Mouse (Mus musculus) gastrocnemius, adult 2 months (tissue): ENCODE measurements around the gene Ralgps1. TPM values are rescaled to one million over a fixed set of nuclear protein-coding genes. Genes with fewer than 3 reads are reported as not detected.

Source experiments
- DNase-seq: peaks from one replicate; pipeline ENCODE4 v3.0.0; 2022
- H3K27ac ChIP-seq: fragments of 200-600 bp; 2 replicates; pipeline ENCODE4 v1.8.1; 2022; ENCODE audit warnings: mild to moderate bottlenecking
- H3K4me3 ChIP-seq: fragments of 200-600 bp; 2 replicates; pipeline ENCODE4 v1.8.1; 2022; ENCODE audit warnings: mild to moderate bottlenecking, moderate library complexity
- CTCF ChIP-seq: fragments of 200-600 bp; IDR thresholded peaks from 2 replicates; pipeline ENCODE4 v1.8.1; 2022; ENCODE audit warnings: antibody characterized with exemption, mild to moderate bottlenecking, moderate library complexity
- intact Hi-C: fragments of 180-260 bp; cut with DNase I; formaldehyde crosslinking; loops from one replicate; pipeline ENCODE4 v1.15.1; 2025
- total RNA-seq, 2 experiments: library from RNA; stranded (reverse); gene quantifications; 2 replicates each; pipeline ENCODE4 v1.2.3; 2021

The Ralgps1 gene
- total RNA-seq, 2 experiments from 2014 or later = 2.5 to 3.1 TPM

- Histone ChIP-seq H3K27ac (peak overlapping the region; percentile 78), H3K4me3 (no peak overlapping the region)
- intact Hi-C loops = no loop called here
- no peak for DNase-seq
- no peak for TF ChIP-seq CTCF
These were observed 164.2 kb downstream of the Ralgps1 start for GRCm38 (mm10) chr2:33207069-33207468.

- H3K4me3 ChIP-seq = no peak overlapping the region
- intact Hi-C loops = no loop called here
- H3K27ac ChIP-seq = peak overlapping the region; percentile 78
- TF ChIP-seq CTCF = no peak
- DNase-seq = no peak
These were observed 165.3 kb downstream of the Ralgps1 start for GRCm38 (mm10) chr2:33205939-33206525.

GRCm38 (mm10) chr2:33204980-33205379 is 166.3 kb downstream of the Ralgps1 start:
- intact Hi-C loops = loop anchor here (5.0 kb wide), 1 partner anchor 43 kb away; no protein-coding TSS in a partner anchor
- peak overlapping the region; percentile 78 for H3K27ac ChIP-seq
- no peak for TF ChIP-seq CTCF
- H3K4me3 ChIP-seq = no peak overlapping the region
- no peak for DNase-seq

- peak; percentile 71 for DNase-seq
- Histone ChIP-seq H3K4me3 (peak overlapping the region; percentile 9; the same call in 1 of the 2 replicates), H3K27ac (peak overlapping the region; percentile 78)
- TF ChIP-seq CTCF = no peak
- intact Hi-C loops = loop anchor here (5.0 kb wide), 1 partner anchor 41 kb away; no protein-coding TSS in a partner anchor
These were observed 168.0 kb downstream of the Ralgps1 start for GRCm38 (mm10) chr2:33203284-33203683.

- intact Hi-C loops = loop anchor here (5.0 kb wide), 1 partner anchor 38 kb away; no protein-coding TSS in a partner anchor
- no peak for TF ChIP-seq CTCF
- H3K4me3 ChIP-seq = no peak overlapping the region
These were observed 170.8 kb downstream of the Ralgps1 start for GRCm38 (mm10) chr2:33200368-33201068.

GRCm38 (mm10) chr2:33189976-33190375 is 181.3 kb downstream of the Ralgps1 start:
- no peak overlapping the region for H3K4me3 ChIP-seq
- intact Hi-C loops = loop anchor here (1.0 to 2.0 kb wide), 2 partner anchors 25 to 65 kb away; no protein-coding TSS in a partner anchor
- no peak for TF ChIP-seq CTCF
- DNase-seq = no peak
- peak overlapping the region; percentile 89 for H3K27ac ChIP-seq

More at GRCm38 (mm10) chr2:33200368-33201068, 170.8 kb downstream of the Ralgps1 start:
- no peak for DNase-seq
- peak overlapping the region; percentile 56 for H3K27ac ChIP-seq

GRCm38 (mm10) chr2:33188925-33189670 is 182.2 kb downstream of the Ralgps1 start:
- TF ChIP-seq CTCF = no peak
- Histone ChIP-seq H3K4me3 (no peak overlapping the region), H3K27ac (peak overlapping the region; percentile 89)
- DNase-seq = peak; percentile 90
- intact Hi-C loops = loop anchor here (1.0 to 2.0 kb wide), 2 partner anchors 26 to 66 kb away; no protein-coding TSS in a partner anchor

GRCm38 (mm10) chr2:33187874-33188273 is 183.4 kb downstream of the Ralgps1 start:
- intact Hi-C loops = loop anchor here (2.0 kb wide), 1 partner anchor 67 kb away; no protein-coding TSS in a partner anchor
- TF ChIP-seq CTCF = no peak
- no peak overlapping the region for H3K4me3 ChIP-seq
- H3K27ac ChIP-seq = peak overlapping the region; percentile 89
- DNase-seq = no peak

GRCm38 (mm10) chr2:33186505-33186904 is 184.8 kb downstream of the Ralgps1 start:
- no peak for DNase-seq
- H3K27ac ChIP-seq = peak overlapping the region; percentile 70
- no peak overlapping the region for H3K4me3 ChIP-seq
- intact Hi-C loops = no loop called here
- TF ChIP-seq CTCF = no peak

- TF ChIP-seq CTCF = peak; percentile 63
- intact Hi-C loops = no loop called here
- peak; percentile 80 for DNase-seq
These were observed 186.0 kb downstream of the Ralgps1 start for GRCm38 (mm10) chr2:33185258-33185657.

GRCm38 (mm10) chr2:33184641-33185040 is 186.6 kb downstream of the Ralgps1 start:
- peak overlapping the region; percentile 32 for H3K4me3 ChIP-seq
- peak overlapping the region; percentile 70 for H3K27ac ChIP-seq
- TF ChIP-seq CTCF = no peak
- intact Hi-C loops = no loop called here
- peak; percentile 84 for DNase-seq

More at GRCm38 (mm10) chr2:33185258-33185657, 186.0 kb downstream of the Ralgps1 start:
- Histone ChIP-seq H3K4me3 (no peak overlapping the region), H3K27ac (peak overlapping the region; percentile 70)

- H3K4me3 ChIP-seq = no peak overlapping the region
- H3K27ac ChIP-seq = no peak overlapping the region
- no peak for DNase-seq
- intact Hi-C loops = no loop called here
- TF ChIP-seq CTCF = no peak
These were observed 188.0 kb downstream of the Ralgps1 start for GRCm38 (mm10) chr2:33183321-33183720.
